Mouse (Mus musculus) hindbrain, embryonic 16.5 days (tissue): ENCODE results near the gene Lin7a. TPM values are rescaled to one million over a fixed set of nuclear protein-coding genes. Genes with fewer than 3 reads are reported as not detected.

ENCODE experiments used
- ATAC-seq: fragments of 200-750 bp; cut with Nextera tagmentation; 2 replicates; pipeline ENCODE4 v1.8.0; 2017; ENCODE audit warnings: moderate TSS enrichment, moderate library complexity
- H3K27ac ChIP-seq: fragments of 300-500 bp; sonication (generic); 2 replicates; pipeline ENCODE4 v1.5.1; 2014; ENCODE audit warnings: low read depth, mild to moderate bottlenecking, control low read depth, low read length, moderate library complexity
- H3K27me3 ChIP-seq: fragments of 300-500 bp; sonication (generic); replicated peaks from 2 replicates; pipeline ENCODE4 v1.6.1; 2014; ENCODE audit warnings: low read length; ENCODE audit not compliant: control insufficient read depth, insufficient read depth
- H3K36me3 ChIP-seq: fragments of 300-500 bp; sonication (generic); 2 replicates; pipeline ENCODE4 v1.6.1; 2014; ENCODE audit warnings: mild to moderate bottlenecking, low read length, moderate library complexity, mixed read lengths; ENCODE audit not compliant: control insufficient read depth, insufficient read depth
- H3K4me1 ChIP-seq: fragments of 300-500 bp; sonication (generic); 2 replicates; pipeline ENCODE4 v1.6.1; 2014; ENCODE audit warnings: low read depth, low read length; ENCODE audit not compliant: control insufficient read depth, insufficient read depth
- H3K4me2 ChIP-seq: fragments of 300-500 bp; sonication (generic); 2 replicates; pipeline ENCODE4 v1.6.1; 2014; ENCODE audit warnings: mild to moderate bottlenecking, low read length, control low read depth, moderate library complexity
- H3K4me3 ChIP-seq: fragments of 300-500 bp; sonication (generic); 2 replicates; pipeline ENCODE4 v1.5.1; 2014; ENCODE audit warnings: mild to moderate bottlenecking, low read length, control low read depth, moderate library complexity
- H3K9ac ChIP-seq: fragments of 300-500 bp; sonication (generic); 2 replicates; pipeline ENCODE4 v1.6.1; 2014; ENCODE audit warnings: low read depth, mild to moderate bottlenecking, control low read depth, low read length, moderate library complexity
- H3K9me3 ChIP-seq: fragments of 300-500 bp; sonication (generic); 2 replicates; pipeline ENCODE4 v1.6.1; 2014; ENCODE audit warnings: mild to moderate bottlenecking, low read length, moderate library complexity; ENCODE audit not compliant: control insufficient read depth
- WGBS: fragments of 180-500 bp; shearing (Covaris S2); extraction: QIAGEN DNeasy Blood & Tissue Kit; methylation state at CpG from one replicate; pipeline ENCODE4 v1.1.7; 2014; 5-methylcytosine and 5-hydroxymethylcytosine counted together
- polyA plus RNA-seq: library from polyadenylated mRNA; unstranded; fragments of >200 nt; fragmentation: Nextera tagmentation; extraction: Ambion mirVana; gene quantifications from 2 replicates; pipeline ENCODE4 v1.2.1, GENCODE M21; 2015

The Lin7a gene
- polyA plus RNA-seq, 1 experiment from 2014 or later = 33.6 TPM

GRCm38 (mm10) chr10:107228776-107229175, 42.7 kb upstream of the Lin7a start:
- Histone ChIP-seq H3K36me3 (no peaks in the 10 kb centered on the region), H3K4me1 (no peaks in the 10 kb centered on the region), H3K9me3 (no peaks in the 10 kb centered on the region), H3K4me2 (no peak overlapping the region), H3K9ac (no peak overlapping the region), H3K4me3 (no peak overlapping the region), H3K27ac (no peak overlapping the region), H3K27me3 (no peaks in the 10 kb centered on the region)
- no peak for ATAC-seq
- 78% methylated on average over 5 of the region's 5 CpGs for WGBS

GRCm38 (mm10) chr10:107229416-107229815, 42.1 kb upstream of the Lin7a start:
- Histone ChIP-seq H3K4me3 (no peak overlapping the region), H3K4me1 (no peaks in the 10 kb centered on the region), H3K9ac (no peak overlapping the region), H3K27me3 (no peaks in the 10 kb centered on the region), H3K27ac (no peak overlapping the region), H3K36me3 (no peaks in the 10 kb centered on the region), H3K4me2 (no peak overlapping the region), H3K9me3 (no peaks in the 10 kb centered on the region)
- no peak for ATAC-seq
- WGBS = 62% methylated on average over 3 of the region's 3 CpGs

- ATAC-seq = no peak
- no peak overlapping the region for H3K4me3 ChIP-seq
- 85% methylated on average over 8 of the region's 8 CpGs for WGBS
These were observed 41.2 kb upstream of the Lin7a start for GRCm38 (mm10) chr10:107230081-107230850.

GRCm38 (mm10) chr10:107230851-107231130, 40.7 kb upstream of the Lin7a start:
- Histone ChIP-seq H3K9me3 (no peaks in the 10 kb centered on the region), H3K36me3 (no peaks in the 10 kb centered on the region), H3K27me3 (no peaks in the 10 kb centered on the region), H3K9ac (no peak overlapping the region), H3K4me3 (no peak overlapping the region), H3K4me2 (no peak overlapping the region), H3K4me1 (no peaks in the 10 kb centered on the region), H3K27ac (no peak overlapping the region)
- ATAC-seq = no peak
- WGBS = 94% methylated on average over 1 of the region's 1 CpGs

More at GRCm38 (mm10) chr10:107230081-107230850, 41.2 kb upstream of the Lin7a start:
- H3K36me3 ChIP-seq = no peaks in the 10 kb centered on the region
- no peak overlapping the region for H3K27ac ChIP-seq
- no peak overlapping the region for H3K4me2 ChIP-seq
- no peaks in the 10 kb centered on the region for H3K4me1 ChIP-seq
- H3K9ac ChIP-seq = no peak overlapping the region
- H3K27me3 ChIP-seq = no peaks in the 10 kb centered on the region
- H3K9me3 ChIP-seq = no peaks in the 10 kb centered on the region

- no peak overlapping the region for H3K4me2 ChIP-seq
- H3K27ac ChIP-seq = no peak overlapping the region
- H3K9ac ChIP-seq = no peak overlapping the region
- H3K27me3 ChIP-seq = no peaks in the 10 kb centered on the region
- ATAC-seq = no peak
- H3K36me3 ChIP-seq = no peaks in the 10 kb centered on the region
- no peaks in the 10 kb centered on the region for H3K4me1 ChIP-seq
- H3K4me3 ChIP-seq = no peak overlapping the region
- WGBS = 89% methylated on average over 4 of the region's 4 CpGs
- H3K9me3 ChIP-seq = no peaks in the 10 kb centered on the region
These were observed 40.0 kb upstream of the Lin7a start for GRCm38 (mm10) chr10:107231421-107232010.

GRCm38 (mm10) chr10:107232491-107233110, 38.9 kb upstream of the Lin7a start:
- no peak for ATAC-seq
- 89% methylated on average over 2 of the region's 2 CpGs for WGBS
- no peak overlapping the region for H3K4me3 ChIP-seq
- no peak overlapping the region for H3K4me2 ChIP-seq
- H3K9me3 ChIP-seq = no peaks in the 10 kb centered on the region
- no peaks in the 10 kb centered on the region for H3K27me3 ChIP-seq
- H3K9ac ChIP-seq = no peak overlapping the region
- H3K36me3 ChIP-seq = no peaks in the 10 kb centered on the region
- H3K27ac ChIP-seq = no peak overlapping the region
- H3K4me1 ChIP-seq = no peaks in the 10 kb centered on the region

- no peaks in the 10 kb centered on the region for H3K36me3 ChIP-seq
- H3K4me3 ChIP-seq = no peak overlapping the region
- H3K27ac ChIP-seq = no peak overlapping the region
- H3K9ac ChIP-seq = no peak overlapping the region
- no peaks in the 10 kb centered on the region for H3K27me3 ChIP-seq
- ATAC-seq = no peak
- H3K4me2 ChIP-seq = no peak overlapping the region
- no peaks in the 10 kb centered on the region for H3K9me3 ChIP-seq
- H3K4me1 ChIP-seq = no peaks in the 10 kb centered on the region
- WGBS = 87% methylated on average over 2 of the region's 2 CpGs
These were observed 38.3 kb upstream of the Lin7a start for GRCm38 (mm10) chr10:107233221-107233620.

GRCm38 (mm10) chr10:107233825-107234224, 37.7 kb upstream of the Lin7a start:
- Histone ChIP-seq H3K4me2 (no peak overlapping the region), H3K27ac (no peak overlapping the region), H3K36me3 (no peaks in the 10 kb centered on the region), H3K9me3 (no peaks in the 10 kb centered on the region), H3K27me3 (no peaks in the 10 kb centered on the region), H3K4me3 (no peak overlapping the region), H3K4me1 (no peaks in the 10 kb centered on the region), H3K9ac (no peak overlapping the region)
- no peak for ATAC-seq
- 76% methylated on average over 4 of the region's 4 CpGs for WGBS
